Mouse (Mus musculus) C3H10T1/2 (cell line): Measurements from ENCODE around the gene Nptx1. TPM values are rescaled to one million over a fixed set of nuclear protein-coding genes. Genes with fewer than 3 reads are reported as not detected.

Experiments
- polyA plus RNA-seq, 2 experiments: library from polyadenylated mRNA; unstranded; fragments of >200 nt; fragmentation: generic; extraction: Trizol; gene quantifications; one replicate each; pipeline ENCODE4 v1.2.1; 2012; ENCODE audit warnings: missing spikeins in 2 of 2

Nptx1 gene
- 1 to 10 TPM in 1 of 2 experiments, under 1 TPM in 1; 0.63 to 1.8 TPM for polyA plus RNA-seq

DNA sequence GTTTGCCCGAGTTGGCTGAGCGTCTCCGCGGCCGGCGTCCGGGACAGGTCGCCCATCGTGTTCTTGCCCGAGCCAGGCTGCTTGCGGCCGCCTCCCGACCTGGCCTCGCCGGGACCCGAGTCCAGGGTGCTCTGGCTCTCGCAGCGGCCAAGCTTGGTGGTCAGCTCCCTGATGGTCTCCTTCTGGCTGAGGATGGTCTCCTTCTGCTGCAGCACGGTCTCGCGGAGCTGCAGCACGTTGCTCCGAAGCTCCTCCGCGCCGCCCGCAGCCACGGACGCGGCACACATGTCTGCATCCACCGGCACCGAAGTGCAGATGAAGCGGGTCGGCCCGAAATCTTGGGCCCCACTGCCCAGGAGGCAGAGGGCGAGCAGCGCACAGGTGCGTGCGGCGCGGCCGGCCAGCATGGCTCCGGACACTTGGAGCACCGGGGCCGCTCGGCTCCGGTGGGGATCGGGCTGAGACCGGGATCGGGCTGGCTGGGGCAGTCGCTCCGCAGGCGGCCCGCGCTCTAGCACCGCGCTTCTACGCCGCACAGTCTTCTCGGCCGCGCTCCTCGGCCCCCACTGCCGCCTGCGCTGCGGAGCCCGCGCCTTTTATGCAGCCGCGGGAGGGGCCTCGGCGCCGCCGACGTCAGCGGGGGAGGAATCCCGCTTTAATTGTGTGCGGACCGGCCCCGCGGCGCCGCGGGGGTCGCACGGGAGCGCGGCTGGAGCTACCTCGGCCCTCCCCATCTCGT is at the start of gene Nptx1:
Nptx1 (minus strand) TSS at position 571 of the 739 bp plus-strand sequence.

DNA sequence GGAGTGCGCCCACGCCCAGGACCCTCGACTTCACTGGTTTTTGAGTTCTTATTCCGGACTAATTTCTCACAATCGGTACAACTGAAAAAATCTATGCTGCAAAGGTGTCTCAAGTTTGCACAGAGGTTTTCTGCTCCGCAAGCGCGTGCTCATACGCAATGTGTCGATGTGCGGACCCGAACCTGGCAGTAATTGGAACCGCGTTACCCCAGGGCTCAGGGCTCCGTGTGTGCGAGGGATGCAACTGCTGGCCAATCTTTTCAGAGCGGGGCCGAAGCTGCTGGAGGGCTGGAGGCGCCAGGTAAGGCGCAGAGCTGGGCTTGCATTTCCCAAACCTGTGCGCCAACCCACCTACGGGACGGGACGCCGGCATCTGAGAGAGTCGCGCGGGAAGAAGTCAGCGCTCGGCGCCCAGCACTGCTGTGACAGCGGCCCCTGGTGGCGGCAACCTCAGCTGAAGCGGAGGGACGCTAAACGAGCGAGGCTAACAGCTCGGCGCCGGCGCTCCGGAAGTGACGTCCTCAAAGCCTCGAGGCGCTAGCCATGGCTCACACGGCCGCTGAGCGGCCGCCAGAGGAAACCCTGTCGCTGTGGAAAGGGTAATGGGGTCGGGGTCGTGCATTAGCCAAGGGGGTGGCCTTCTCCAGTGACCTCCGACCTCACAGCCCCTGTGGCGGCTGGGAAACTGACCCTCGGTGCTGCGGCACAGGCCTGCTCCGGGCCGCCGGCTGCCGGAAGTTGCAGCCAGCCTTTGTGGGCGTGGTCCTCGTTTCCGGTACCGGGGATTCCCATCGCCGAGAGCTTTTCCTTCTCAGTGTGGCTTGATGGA is 56.5 kb downstream of the Nptx1 start, which contains the start of gene Endov:
Endov (plus strand) TSS at position 487 of the 829 bp plus-strand sequence.

Other genes starting within 250 kb of the Nptx1 start
- 100 to 1,000 TPM; 278 to 525 TPM for gene Eif4a3, start 247.7 kb downstream of the Nptx1 start, polyA plus RNA-seq
- under 1 TPM; 0.02 to 0.45 TPM for gene Card14, start 240.0 kb downstream of the Nptx1 start, polyA plus RNA-seq
- gene Sgsh, start 192.2 kb downstream of the Nptx1 start, polyA plus RNA-seq, result 10 to 100 TPM in 1 of 2 experiments, 1 to 10 TPM in 1; 3.1 to 12.2 TPM
- gene Slc26a11, start 192.2 kb downstream of the Nptx1 start, polyA plus RNA-seq, result 1 to 10 TPM in 1 of 2 experiments, under 1 TPM in 1; 0.21 to 3.5 TPM
- gene Rnf213, start 154.7 kb downstream of the Nptx1 start, polyA plus RNA-seq, result 10 to 100 TPM in 1 of 2 experiments, 1 to 10 TPM in 1; 4.0 to 30.9 TPM
- gene Endov, start 56.4 kb downstream of the Nptx1 start, polyA plus RNA-seq, result 10 to 100 TPM; 28.5 to 30.4 TPM
- gene Rptor, start 55.2 kb upstream of the Nptx1 start, polyA plus RNA-seq, result 10 to 100 TPM; 13.3 to 31.9 TPM